Mouse (Mus musculus) retina, postnatal 7 days (tissue): ENCODE results near the gene Gm20481.
"Not testable (repeated sequence)": the region's sequence is repeated elsewhere in the genome, so short reads cannot be mapped to it uniquely, and the experiment has no call there.

Experiments used
- DNase-seq: peaks from one replicate; pipeline ENCODE4 v3.0.0-alpha.2; 2012; ENCODE audit warnings: low read depth, low spot score

The Gm20481 gene

DNA sequence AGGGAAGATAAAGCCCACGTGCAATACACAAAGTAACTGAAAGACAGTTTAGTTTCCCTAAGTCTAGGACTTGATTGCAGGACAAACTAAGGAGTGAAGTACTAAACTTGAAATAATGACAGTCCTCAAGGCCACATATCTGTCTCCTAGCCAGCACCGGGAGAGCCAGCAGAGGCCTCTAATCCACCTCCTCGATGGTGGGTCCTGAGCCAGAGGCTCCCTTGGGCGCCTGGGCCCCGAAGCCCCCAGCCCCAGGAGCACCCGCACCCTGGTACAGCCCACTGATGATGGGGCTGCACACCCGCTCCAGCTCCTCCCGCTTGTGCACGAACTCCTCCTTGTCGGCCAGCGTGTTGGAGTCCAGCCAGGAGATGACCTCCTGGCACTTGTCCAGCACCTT, at the start of gene Gm20481:
TSS of gene Gm20481 (plus strand) at position 91 of the 400 bp plus-strand sequence.
- DNase-seq = not testable (repeated sequence)

- no peak for DNase-seq
These were observed 46.8 kb upstream of the Gm20481 start for GRCm38 (mm10) chr17:34922939-34923338.

GRCm38 (mm10) chr17:34924258-34924657, 45.5 kb upstream of the Gm20481 start:
- no peak for DNase-seq

- DNase-seq = no peak
These were observed 42.2 kb upstream of the Gm20481 start for GRCm38 (mm10) chr17:34927306-34928019.

DNA sequence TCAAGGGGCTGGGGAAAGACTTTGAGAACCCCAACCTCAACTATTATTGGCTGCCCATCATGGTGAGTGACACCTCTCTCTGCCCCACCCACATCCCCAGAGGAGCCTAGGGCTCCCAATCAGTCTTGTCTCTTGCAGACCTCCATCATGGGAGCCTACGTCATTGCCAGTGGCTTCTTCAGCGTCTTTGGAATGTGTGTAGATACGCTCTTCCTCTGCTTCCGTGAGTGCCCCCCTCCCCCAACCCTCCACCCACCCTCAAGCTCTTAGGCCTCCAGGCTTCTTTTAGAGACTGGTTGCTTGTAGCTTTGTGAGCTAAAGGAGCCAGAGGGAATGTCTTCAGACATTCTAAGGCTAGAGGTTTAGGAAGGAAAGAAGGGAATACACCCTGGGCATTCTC, 40.9 kb upstream of the Gm20481 start:
- no peak for DNase-seq

DNA sequence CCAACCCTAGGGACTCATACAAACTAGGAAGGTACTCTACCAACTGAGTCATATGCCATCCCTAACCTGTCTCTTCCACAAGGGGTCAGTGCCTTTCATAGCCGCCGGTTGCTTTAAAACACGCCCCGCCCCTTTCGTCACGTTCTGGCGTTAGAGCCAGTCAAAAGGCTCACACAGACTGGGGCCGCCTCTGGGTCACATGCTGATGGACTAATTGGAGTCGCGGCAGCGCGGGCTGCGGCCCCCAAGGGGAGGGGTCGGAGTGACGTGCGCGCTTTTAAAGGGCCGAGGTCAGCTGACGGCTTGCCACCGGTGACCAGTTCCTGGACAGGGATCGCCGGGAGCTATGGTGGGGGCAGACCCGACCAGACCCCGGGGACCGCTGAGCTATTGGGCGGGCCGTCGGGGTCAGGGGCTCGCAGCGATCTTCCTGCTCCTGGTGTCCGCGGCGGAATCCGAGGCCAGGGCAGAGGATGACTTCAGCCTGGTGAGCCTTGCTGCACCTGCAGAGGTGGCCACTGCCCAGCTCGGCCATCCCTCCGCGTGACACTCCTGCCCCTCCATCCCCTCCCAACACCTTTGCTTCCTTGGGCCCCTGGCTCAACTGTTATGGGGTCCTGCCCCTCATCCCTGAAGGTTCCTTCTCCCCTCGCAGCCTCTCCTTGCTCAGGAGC, 38.5 kb upstream of the Gm20481 start, which contains the start of gene Neu1:
TSS of gene Neu1 (plus strand) at position 193 of the 674 bp plus-strand sequence.
- DNase-seq = peak; percentile 95

GRCm38 (mm10) chr17:34931735-34932098, 38.0 kb upstream of the Gm20481 start:
- no peak for DNase-seq

DNA sequence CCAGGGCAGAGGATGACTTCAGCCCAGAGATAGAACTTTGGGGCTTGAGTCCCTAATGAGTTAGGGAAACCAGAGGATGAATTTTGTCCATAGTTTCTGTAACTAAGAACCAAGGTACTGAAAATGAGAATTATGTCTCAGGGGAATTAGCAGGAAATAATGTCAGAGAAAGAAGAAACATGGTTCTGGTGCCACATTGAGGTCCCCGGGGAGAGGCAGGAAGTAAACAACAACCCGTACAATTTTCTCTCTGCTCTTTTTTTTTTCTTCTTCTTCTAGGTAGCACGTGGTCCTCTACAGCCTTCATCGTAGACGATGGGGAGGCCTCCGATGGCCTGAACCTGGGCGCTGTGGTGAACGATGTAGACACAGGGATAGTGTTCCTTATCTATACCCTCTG, 37.4 kb upstream of the Gm20481 start:
- no peak for DNase-seq

DNA sequence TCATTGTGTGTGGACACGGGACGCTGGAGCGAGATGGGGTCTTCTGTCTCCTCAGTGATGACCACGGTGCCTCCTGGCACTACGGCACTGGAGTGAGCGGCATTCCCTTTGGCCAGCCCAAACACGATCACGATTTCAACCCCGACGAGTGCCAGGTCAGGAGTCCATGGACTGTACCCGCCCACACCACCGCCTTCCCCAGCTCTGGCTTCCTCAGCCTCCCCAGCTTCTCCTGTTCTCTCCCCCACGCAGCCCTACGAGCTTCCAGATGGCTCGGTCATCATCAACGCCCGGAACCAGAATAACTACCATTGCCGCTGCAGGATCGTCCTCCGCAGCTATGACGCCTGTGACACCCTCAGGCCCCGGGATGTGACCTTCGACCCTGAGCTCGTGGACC, 35.7 kb upstream of the Gm20481 start:
- no peak for DNase-seq

DNA sequence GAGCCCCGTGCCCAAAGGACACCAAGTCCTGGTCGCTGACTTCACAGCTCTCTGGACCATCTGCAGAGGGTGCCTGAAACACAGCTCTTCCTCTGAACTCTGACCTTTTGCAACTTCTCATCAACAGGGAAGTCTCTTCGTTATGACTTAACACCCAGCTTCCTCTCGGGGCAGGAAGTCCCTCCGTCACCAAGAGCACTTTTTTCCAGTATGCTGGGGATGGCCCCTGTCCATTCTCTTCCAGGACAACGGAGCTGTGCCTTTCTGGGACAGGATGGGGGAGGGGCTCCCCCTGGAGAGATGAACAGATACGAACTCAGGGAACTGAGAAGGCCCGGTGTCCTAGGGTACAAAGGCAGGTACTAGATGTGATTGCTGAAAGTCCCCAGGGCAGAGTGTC, 34.9 kb upstream of the Gm20481 start:
- no peak for DNase-seq

DNA sequence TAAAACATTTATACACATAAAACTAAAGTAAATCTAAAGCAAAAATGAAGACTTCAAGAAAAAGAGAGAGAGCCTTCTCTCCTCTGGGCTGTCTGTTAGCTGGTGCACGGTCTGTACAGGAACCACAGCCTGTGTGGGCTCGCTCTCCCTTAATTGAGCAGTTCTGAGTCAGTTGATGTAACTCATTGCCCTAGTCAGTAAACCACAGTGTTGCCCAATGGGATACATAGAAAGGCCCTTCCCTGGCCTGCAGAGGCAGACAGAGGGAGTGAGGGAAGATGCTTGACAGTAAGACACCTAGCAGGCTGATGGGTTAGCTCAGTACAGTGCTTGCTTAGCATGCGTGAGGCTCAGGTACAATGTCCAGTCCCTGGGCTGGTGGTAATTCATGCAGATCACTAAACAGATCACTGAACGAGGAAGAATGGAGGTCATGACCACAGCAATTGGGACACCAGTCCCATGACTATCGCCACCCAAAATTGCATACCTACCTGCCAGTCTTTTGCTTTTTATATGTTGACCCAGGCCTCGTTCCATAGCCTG, 31.7 kb upstream of the Gm20481 start:
- DNase-seq = no peak

GRCm38 (mm10) chr17:34941344-34942041, 28.2 kb upstream of the Gm20481 start:
- no peak for DNase-seq

DNA sequence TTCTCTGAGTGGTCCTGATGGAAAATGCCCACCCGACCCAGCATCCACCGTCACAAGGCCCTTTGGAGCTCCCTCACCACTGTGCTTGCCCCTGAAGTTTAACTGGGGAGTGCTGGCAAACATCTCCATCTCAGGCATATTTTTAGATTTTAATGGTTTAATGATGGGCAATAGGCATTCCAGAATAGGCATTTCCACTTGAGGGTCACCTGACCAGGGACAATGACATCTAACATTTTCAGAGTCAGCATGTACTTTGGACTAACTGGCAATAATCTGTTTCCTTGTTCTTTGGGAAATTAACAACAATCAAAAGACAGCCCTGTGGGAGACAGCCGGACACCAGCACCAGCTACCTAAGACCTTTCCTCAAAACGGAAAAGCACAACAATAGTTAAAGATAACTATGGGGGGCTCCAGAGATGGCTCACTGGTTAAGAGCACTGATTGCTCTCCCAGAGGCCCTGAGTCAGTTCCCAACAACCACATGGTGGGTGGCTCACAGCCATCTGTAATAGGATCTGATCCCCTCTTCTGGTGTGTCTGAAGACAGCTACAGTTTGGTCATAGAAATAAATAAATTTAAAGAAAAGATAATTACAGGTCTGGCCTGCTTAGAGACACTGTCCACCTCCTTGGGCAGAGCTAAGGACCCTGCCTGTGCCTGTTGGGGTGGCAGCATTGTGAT, 26.4 kb upstream of the Gm20481 start:
- no peak for DNase-seq

- no peak for DNase-seq
These were observed 25.4 kb upstream of the Gm20481 start for GRCm38 (mm10) chr17:34944362-34944761.

DNA sequence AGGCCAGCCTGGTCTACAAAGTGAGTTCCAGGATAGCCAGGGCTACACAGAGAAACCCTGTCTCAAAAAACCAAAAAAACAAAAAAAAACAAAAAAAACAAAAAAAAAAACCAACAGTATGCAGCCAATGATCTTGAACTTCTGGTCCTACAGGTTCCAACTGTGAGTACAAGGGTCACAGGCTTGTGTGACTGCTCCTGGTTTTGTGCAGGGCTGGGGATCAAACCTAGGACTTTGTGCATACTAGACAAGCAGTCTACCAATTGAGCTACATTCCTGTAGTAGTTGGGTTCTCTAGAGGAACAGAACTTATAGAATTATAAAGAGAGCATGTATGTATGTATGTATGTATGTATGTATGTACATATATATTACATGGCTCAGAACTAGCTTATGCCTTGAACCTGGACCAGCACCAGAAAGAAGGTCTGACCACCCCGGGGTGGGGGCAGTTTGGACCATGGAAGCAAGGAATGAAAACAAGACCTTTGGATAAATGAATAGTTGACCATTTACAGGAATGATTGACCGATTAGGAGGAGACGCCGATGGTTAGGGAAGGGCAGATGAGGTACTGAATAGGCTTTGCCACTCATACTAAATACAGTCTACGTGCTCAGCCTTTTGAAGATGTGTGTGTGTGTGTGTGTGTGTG, 23.1 kb upstream of the Gm20481 start:
- DNase-seq = no peak

DNA sequence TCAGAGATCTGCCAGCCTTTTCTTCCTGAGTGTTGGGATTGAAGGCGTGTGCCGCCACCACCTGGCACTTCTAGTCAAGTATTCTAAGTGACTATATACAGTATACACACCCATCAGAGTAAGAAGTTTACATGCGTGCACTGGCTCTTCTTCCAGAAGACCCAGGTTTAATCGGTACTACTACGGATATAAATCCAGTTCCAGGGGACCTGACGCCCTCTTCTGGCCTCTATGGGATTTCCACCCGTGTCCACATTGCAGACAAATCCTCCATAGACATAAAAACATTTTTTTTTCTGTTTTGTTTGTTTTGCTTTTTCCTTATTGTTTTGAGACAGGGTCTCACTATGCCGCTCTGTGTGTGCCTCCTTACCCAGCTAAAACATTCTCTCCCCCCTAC, 22.1 kb upstream of the Gm20481 start:
- no peak for DNase-seq

- not testable (repeated sequence) for DNase-seq
These were observed 20.8 kb upstream of the Gm20481 start for GRCm38 (mm10) chr17:34948721-34949552.

- DNase-seq = no peak
These were observed 20.2 kb upstream of the Gm20481 start for GRCm38 (mm10) chr17:34949553-34949969.

- no peak for DNase-seq
These were observed 18.9 kb upstream of the Gm20481 start for GRCm38 (mm10) chr17:34950514-34951455.
